Mouse (Mus musculus) embryonic facial prominence, embryonic 13.5 days (tissue): ENCODE results near the gene Tmub2. TPM values are rescaled to one million over a fixed set of nuclear protein-coding genes. Genes with fewer than 3 reads are reported as not detected.

Experiments
- ATAC-seq: fragments of 200-750 bp; cut with Nextera tagmentation; 2 replicates; pipeline ENCODE4 v1.8.0; 2017; ENCODE audit warnings: low read depth; ENCODE audit not compliant: insufficient number of reproducible peaks, insufficient read depth, low FRiP score, low TSS enrichment
- H3K27ac ChIP-seq: fragments of 300-500 bp; sonication (generic); 2 replicates; pipeline ENCODE4 v1.5.1; 2015; ENCODE audit warnings: moderate library complexity, mild to moderate bottlenecking, inconsistent platforms
- H3K27me3 ChIP-seq: fragments of 300-500 bp; sonication (generic); 2 replicates; pipeline ENCODE4 v1.6.1; 2015; ENCODE audit warnings: mild to moderate bottlenecking, inconsistent platforms
- H3K36me3 ChIP-seq: fragments of 300-500 bp; sonication (generic); 2 replicates; pipeline ENCODE4 v1.6.1; 2015; ENCODE audit warnings: mild to moderate bottlenecking, inconsistent platforms
- H3K4me1 ChIP-seq: fragments of 300-500 bp; sonication (generic); 2 replicates; pipeline ENCODE4 v1.6.1; 2015; ENCODE audit warnings: inconsistent platforms
- H3K4me2 ChIP-seq: fragments of 300-500 bp; sonication (generic); 2 replicates; pipeline ENCODE4 v1.6.1; 2015; ENCODE audit warnings: moderate library complexity, mild to moderate bottlenecking, inconsistent platforms
- H3K4me3 ChIP-seq: fragments of 300-500 bp; sonication (generic); 2 replicates; pipeline ENCODE4 v1.5.1; 2015; ENCODE audit warnings: mild to moderate bottlenecking, inconsistent platforms
- H3K9ac ChIP-seq: fragments of 300-500 bp; sonication (generic); 2 replicates; pipeline ENCODE4 v1.6.1; 2015; ENCODE audit warnings: mild to moderate bottlenecking, inconsistent platforms
- H3K9me3 ChIP-seq: fragments of 300-500 bp; sonication (generic); 2 replicates; pipeline ENCODE4 v1.6.1; 2016; ENCODE audit warnings: inconsistent platforms
- WGBS: fragments of 180-500 bp; shearing (Covaris S2); methylation state at CpG from one replicate; pipeline ENCODE4 v1.1.7; 2015; ENCODE audit warnings: mixed read lengths; 5-methylcytosine and 5-hydroxymethylcytosine counted together
- polyA plus RNA-seq: library from polyadenylated mRNA; unstranded; fragments of >200 nt; fragmentation: Nextera tagmentation; extraction: Ambion mirVana; gene quantifications from 2 replicates; pipeline ENCODE4 v1.2.1, GENCODE M21; 2015

Gene Tmub2
- polyA plus RNA-seq, 1 experiment from 2014 or later = 51.8 TPM

DNA sequence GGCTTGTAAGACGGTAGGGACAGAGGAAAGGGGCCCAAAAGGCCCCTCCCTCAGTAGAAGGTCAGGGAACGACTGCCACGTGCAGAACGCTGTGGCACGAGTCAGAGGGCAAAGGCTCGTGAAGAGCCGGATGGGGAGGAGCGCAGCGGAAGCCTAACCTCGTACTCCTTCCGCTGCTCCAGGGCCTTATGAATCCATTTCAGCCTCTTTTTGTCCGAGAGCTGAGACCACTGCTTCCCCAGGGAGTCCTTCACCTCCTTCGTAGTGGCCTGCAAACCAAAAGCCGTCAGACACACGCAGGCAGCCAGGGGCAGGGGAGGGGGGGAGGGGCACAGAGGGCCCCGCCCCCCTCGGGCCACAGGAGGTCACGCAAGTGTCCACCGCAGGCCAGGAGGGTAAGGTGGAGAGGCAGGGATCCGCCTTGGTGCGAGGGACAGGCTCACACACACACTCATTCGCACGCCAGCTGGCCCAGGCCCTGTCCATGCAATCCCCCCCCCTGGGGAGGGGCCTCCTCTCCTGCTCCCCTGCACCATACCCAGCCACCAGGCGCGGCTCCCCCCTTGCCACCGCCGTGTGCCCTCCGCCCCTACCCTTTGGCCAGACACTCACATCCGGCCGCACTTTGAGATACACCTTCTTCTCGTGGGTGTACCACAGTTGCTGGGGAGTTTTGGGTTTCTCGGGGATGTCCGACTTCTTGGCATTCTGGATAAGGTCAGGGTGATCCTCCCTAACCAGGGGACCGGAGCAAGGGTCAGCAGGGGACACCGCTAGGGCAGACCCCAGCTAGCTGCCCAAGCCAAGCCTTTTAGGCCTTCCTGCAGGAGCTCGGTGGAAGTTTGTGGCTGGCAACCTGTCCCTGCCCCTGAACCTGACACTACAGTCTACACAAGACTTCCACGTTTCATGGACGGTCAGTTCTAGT, 26.3 kb downstream of the Tmub2 start:
- Histone ChIP-seq H3K27me3 (no peaks in the 10 kb centered on the region), H3K27ac (no peak overlapping the region), H3K9ac (0 out of 2 replicates have a peak overlapping the region, but pooled peaks have one; percentile 63), H3K4me1 (peaks cover 43% of the 10 kb centered on the region), H3K4me3 (no peak overlapping the region), H3K36me3 (peaks cover 87% of the 10 kb centered on the region), H3K4me2 (no peak overlapping the region), H3K9me3 (no peaks in the 10 kb centered on the region)
- 38% methylated on average over 38 of the region's 38 CpGs for WGBS
- no peak for ATAC-seq

DNA sequence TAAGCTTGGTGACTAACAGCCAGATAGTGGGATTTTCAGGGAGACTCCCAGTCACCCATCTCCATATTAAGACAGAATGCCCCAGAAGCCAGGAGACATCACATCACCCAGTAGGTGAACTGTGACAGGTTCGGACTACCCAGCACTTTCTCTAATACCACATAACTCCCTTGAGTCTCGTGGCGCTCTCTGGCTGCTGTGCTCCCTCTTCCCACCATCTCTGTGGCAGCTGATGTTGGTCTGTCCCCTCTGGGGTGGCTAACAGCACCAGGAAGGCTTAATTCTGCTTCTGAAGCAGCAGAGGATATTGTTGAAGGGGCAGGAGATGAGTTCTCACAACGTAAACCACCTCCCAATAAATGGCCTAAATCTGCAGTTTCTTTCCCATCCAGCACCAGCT, 27.2 kb downstream of the Tmub2 start:
- WGBS = 83% methylated on average over 4 of the region's 4 CpGs
- H3K27me3 ChIP-seq = no peaks in the 10 kb centered on the region
- H3K36me3 ChIP-seq = peaks cover 78% of the 10 kb centered on the region

GRCm38 (mm10) chr11:102312586-102312985, 27.9 kb downstream of the Tmub2 start:
- Histone ChIP-seq H3K36me3 (peaks cover 71% of the 10 kb centered on the region), H3K9me3 (no peaks in the 10 kb centered on the region), H3K4me2 (no peak overlapping the region), H3K27me3 (no peaks in the 10 kb centered on the region), H3K4me3 (no peak overlapping the region), H3K4me1 (peaks cover 46% of the 10 kb centered on the region), H3K9ac (0 out of 2 replicates have a peak overlapping the region, but pooled peaks have one; percentile 41), H3K27ac (no peak overlapping the region)
- WGBS = 78% methylated on average over 6 of the region's 6 CpGs
- ATAC-seq = no peak

More for the DNA sequence above, 27.2 kb downstream of the Tmub2 start:
- H3K4me1 ChIP-seq = peaks cover 46% of the 10 kb centered on the region
- H3K4me2 ChIP-seq = no peak overlapping the region
- no peak overlapping the region for H3K9ac ChIP-seq
- H3K9me3 ChIP-seq = no peaks in the 10 kb centered on the region
- H3K4me3 ChIP-seq = no peak overlapping the region
- no peak overlapping the region for H3K27ac ChIP-seq
- no peak for ATAC-seq

DNA sequence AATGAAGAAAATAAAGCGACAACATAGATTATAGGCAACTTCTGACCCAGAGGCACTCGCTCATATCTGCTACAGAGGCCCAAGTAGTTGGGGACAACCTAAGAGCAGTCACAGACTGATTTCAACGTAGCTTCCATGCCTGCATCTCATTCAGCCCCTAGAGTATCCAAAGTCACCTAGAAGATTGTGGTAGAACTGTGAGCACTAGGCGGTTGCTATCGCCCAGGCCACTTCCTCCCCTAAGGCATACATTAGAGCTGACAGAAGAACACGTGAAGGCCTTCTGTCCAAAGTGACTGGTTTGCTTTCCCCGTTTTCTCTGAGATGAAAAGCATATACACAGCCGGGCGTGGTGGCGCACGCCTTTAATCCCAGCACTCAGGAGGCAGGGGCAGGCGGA, 29.6 kb downstream of the Tmub2 start:
- 82% methylated on average over 12 of the region's 12 CpGs for WGBS
- H3K9me3 ChIP-seq = no peaks in the 10 kb centered on the region
- no peak overlapping the region for H3K27ac ChIP-seq
- ATAC-seq = no peak
- H3K27me3 ChIP-seq = no peaks in the 10 kb centered on the region
- no peak overlapping the region for H3K4me2 ChIP-seq
- no peak overlapping the region for H3K9ac ChIP-seq
- H3K36me3 ChIP-seq = peaks cover 64% of the 10 kb centered on the region
- peaks cover 39% of the 10 kb centered on the region for H3K4me1 ChIP-seq
- H3K4me3 ChIP-seq = no peak overlapping the region

GRCm38 (mm10) chr11:102315690-102316571, 31.2 kb downstream of the Tmub2 start:
- peak overlapping the region; percentile 99 for H3K27ac ChIP-seq
- ATAC-seq = no peak
- H3K4me1 ChIP-seq = peaks cover 30% of the 10 kb centered on the region

GRCm38 (mm10) chr11:102316572-102317297, 32.0 kb downstream of the Tmub2 start:
- peaks cover 24% of the 10 kb centered on the region for H3K4me1 ChIP-seq
- H3K27ac ChIP-seq = peak overlapping the region; percentile 99
- peaks cover 40% of the 10 kb centered on the region for H3K36me3 ChIP-seq
- H3K9me3 ChIP-seq = no peaks in the 10 kb centered on the region
- H3K9ac ChIP-seq = peak overlapping the region; percentile 100
- WGBS = under 1% methylated on average over 57 of the region's 80 CpGs
- H3K4me2 ChIP-seq = peak overlapping the region; percentile 89
- ATAC-seq = peak; percentile 18; the same call in 1 of the 2 replicates
- H3K27me3 ChIP-seq = no peaks in the 10 kb centered on the region
- H3K4me3 ChIP-seq = peak overlapping the region; percentile 98

More at GRCm38 (mm10) chr11:102315690-102316571, 31.2 kb downstream of the Tmub2 start:
- no peaks in the 10 kb centered on the region for H3K9me3 ChIP-seq
- H3K27me3 ChIP-seq = no peaks in the 10 kb centered on the region
- peak overlapping the region; percentile 89 for H3K4me2 ChIP-seq
- peak overlapping the region; percentile 100 for H3K9ac ChIP-seq
- 15% methylated on average over 14 of the region's 14 CpGs for WGBS
- H3K36me3 ChIP-seq = peaks cover 48% of the 10 kb centered on the region
- peak overlapping the region; percentile 98 for H3K4me3 ChIP-seq

DNA sequence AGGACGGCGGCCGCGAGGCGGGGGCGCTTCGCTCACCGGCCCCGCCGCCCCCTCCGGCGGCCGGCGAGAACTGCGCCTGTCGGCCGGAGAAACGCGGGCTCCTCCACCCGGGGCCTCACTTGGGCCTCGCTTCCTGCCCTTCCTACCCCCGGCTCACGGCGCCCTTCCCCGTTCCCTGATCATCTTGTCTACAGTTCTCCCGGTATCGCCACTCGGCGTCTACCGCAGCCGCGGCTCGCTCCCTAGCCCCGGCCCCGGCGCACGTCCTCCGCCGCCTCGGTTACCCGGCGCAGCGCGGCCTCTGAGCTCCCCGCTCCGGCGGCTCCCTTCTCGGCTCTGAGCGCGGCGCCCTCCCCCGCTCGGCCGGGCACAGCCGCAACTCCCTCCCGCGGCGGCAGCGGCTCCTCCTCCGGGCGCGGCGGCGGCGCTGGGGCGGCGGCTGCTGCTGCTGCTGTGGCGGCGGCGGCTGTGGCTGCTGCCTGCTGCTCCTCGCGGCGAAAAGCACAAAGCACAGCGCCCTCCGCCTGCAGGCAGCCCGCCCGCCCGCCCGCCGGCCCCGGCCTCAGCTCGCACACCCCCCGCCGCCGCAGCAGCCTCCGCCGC, 32.7 kb downstream of the Tmub2 start:
- ATAC-seq = no peak; the same call in 1 of the 2 replicates
- Histone ChIP-seq H3K4me1 (peaks cover 24% of the 10 kb centered on the region), H3K9ac (peak overlapping the region; percentile 100), H3K27me3 (no peaks in the 10 kb centered on the region), H3K4me3 (peak overlapping the region; percentile 98), H3K27ac (peak overlapping the region; percentile 99), H3K9me3 (no peaks in the 10 kb centered on the region), H3K4me2 (peak overlapping the region; percentile 89), H3K36me3 (peaks cover 34% of the 10 kb centered on the region)
- under 1% methylated on average over 54 of the region's 87 CpGs for WGBS

GRCm38 (mm10) chr11:102317901-102318575, 33.3 kb downstream of the Tmub2 start:
- Histone ChIP-seq H3K27me3 (no peaks in the 10 kb centered on the region), H3K4me2 (peak overlapping the region; percentile 89), H3K4me3 (peak overlapping the region; percentile 98), H3K36me3 (peaks cover 27% of the 10 kb centered on the region), H3K4me1 (peaks cover 24% of the 10 kb centered on the region), H3K9ac (peak overlapping the region; percentile 100), H3K27ac (peak overlapping the region; percentile 99), H3K9me3 (no peaks in the 10 kb centered on the region)
- ATAC-seq = peak; percentile 71
- under 1% methylated on average over 42 of the region's 77 CpGs for WGBS

DNA sequence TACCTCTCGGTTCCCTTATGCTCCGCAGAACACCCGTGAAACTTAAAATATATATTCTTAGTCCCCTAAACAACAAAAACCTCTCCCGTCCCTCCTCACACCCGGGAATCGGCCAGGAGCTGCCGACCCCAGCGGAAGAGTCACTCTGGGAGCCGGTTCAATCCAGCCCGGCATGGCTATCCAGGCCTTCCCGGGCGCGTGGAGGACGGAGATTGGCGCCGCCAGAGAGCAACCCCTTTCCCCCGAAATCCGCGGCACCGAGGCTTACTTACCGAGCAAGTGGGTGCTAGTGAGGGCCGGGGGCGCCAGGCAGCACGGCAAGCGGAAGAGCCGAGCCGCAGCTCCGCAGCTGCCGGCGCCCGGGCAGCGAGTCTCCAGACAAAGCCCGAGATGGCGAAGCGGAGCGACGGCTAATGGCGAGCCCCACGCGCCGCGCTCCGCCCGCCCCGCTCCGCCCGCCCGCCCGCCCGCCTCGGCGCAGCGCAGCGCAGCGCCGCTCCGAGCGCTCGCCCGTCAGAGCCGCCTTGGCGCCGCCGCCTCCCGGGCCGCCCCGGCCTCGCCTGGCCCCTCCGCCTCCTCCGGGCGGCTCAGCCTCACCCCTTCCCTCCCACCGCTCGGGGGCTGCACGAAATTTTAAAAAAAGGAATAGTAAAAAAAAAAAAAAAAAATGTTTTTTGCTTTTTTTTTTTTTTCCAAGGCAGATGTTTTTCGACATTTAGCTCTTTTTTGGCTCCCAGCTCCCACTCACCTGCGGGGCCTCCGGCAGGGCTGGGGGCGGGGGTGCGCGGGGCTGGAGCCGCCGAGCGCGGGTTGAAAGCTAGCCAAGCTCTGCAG, 34.1 kb downstream of the Tmub2 start:
- Histone ChIP-seq H3K9ac (peak overlapping the region; percentile 100), H3K36me3 (peaks cover 20% of the 10 kb centered on the region), H3K27me3 (no peaks in the 10 kb centered on the region), H3K4me3 (peak overlapping the region; percentile 98), H3K27ac (peak overlapping the region; percentile 99), H3K4me1 (peaks cover 24% of the 10 kb centered on the region), H3K9me3 (no peaks in the 10 kb centered on the region), H3K4me2 (peak overlapping the region; percentile 89)
- no peak for ATAC-seq
- under 1% methylated on average over 56 of the region's 84 CpGs for WGBS
